Mouse (Mus musculus): ENCODE data around the gene C1s2. TPM values are rescaled to one million over a fixed set of nuclear protein-coding genes. Genes with fewer than 3 reads are reported as not detected.

The C1s2 gene
- polyA plus RNA-seq, 1 experiment: 0.07 TPM

Other genes with a start within 250 kb of the C1s2 start
- 18.5 and 20.9 TPM in 2 replicates for gene Pex5, start 221.0 kb downstream of the C1s2 start, polyA plus RNA-seq (2012; rRNA removed)
- 0.68 and 0.95 TPM in 2 replicates for gene Clstn3, start 171.3 kb downstream of the C1s2 start, polyA plus RNA-seq (2012; rRNA removed)
- gene C1rl, start 143.0 kb downstream of the C1s2 start, polyA plus RNA-seq (2012; rRNA removed): 1.3 and 1.5 TPM in 2 replicates
- 17.8 and 20.1 TPM in 2 replicates for gene C1ra, start 123.7 kb downstream of the C1s2 start, polyA plus RNA-seq (2012; rRNA removed)
- gene C1s1, start 93.7 kb downstream of the C1s2 start, polyA plus RNA-seq (2012; rRNA removed): 30.0 and 39.4 TPM in 2 replicates
- gene C1rb, start 65.8 kb downstream of the C1s2 start, polyA plus RNA-seq (2012; rRNA removed): 0.05 TPM in 1 of 2 replicates, not detected in the other
- gene Lpcat3, start 26.9 kb upstream of the C1s2 start, polyA plus RNA-seq (2012; rRNA removed): 65.1 and 70.0 TPM in 2 replicates
- 46.2 and 47.9 TPM in 2 replicates for gene Emg1, start 76.1 kb upstream of the C1s2 start, polyA plus RNA-seq (2012; rRNA removed)
- gene Phb2, start 76.3 kb upstream of the C1s2 start, polyA plus RNA-seq (2012; rRNA removed): 96.5 and 103 TPM in 2 replicates
- 281 and 332 TPM in 2 replicates for gene Ptpn6, start 102.6 kb upstream of the C1s2 start, polyA plus RNA-seq (2012; rRNA removed)
- gene Grcc10, start 105.3 kb upstream of the C1s2 start, polyA plus RNA-seq (2012; rRNA removed): 209 and 225 TPM in 2 replicates
- not detected in 2 replicates for gene Gm45234, start 119.9 kb upstream of the C1s2 start, polyA plus RNA-seq (2012; rRNA removed)
- 37.4 and 41.3 TPM in 2 replicates for gene Atn1, start 120.4 kb upstream of the C1s2 start, polyA plus RNA-seq (2012; rRNA removed)
- gene Eno2, start 133.6 kb upstream of the C1s2 start, polyA plus RNA-seq (2012; rRNA removed): 2.9 and 3.2 TPM in 2 replicates
- 1.2 and 1.8 TPM in 2 replicates for gene Lrrc23, start 143.6 kb upstream of the C1s2 start, polyA plus RNA-seq (2012; rRNA removed)
- gene Spsb2, start 172.6 kb upstream of the C1s2 start, polyA plus RNA-seq (2012; rRNA removed): 10.3 and 13.5 TPM in 2 replicates
- 74.7 and 89.3 TPM in 2 replicates for gene Tpi1, start 178.2 kb upstream of the C1s2 start, polyA plus RNA-seq (2012; rRNA removed)
- 53.8 and 65.3 TPM in 2 replicates for gene Usp5, start 193.4 kb upstream of the C1s2 start, polyA plus RNA-seq (2012; rRNA removed)
- 30.4 and 39.0 TPM in 2 replicates for gene Cdca3, start 193.5 kb upstream of the C1s2 start, polyA plus RNA-seq (2012; rRNA removed)
- gene Gnb3, start 204.2 kb upstream of the C1s2 start, polyA plus RNA-seq (2012; rRNA removed): 0.13 and 0.37 TPM in 2 replicates
- 9.3 and 10.8 TPM in 2 replicates for gene P3h3, start 221.7 kb upstream of the C1s2 start, polyA plus RNA-seq (2012; rRNA removed)
- gene Gpr162, start 227.9 kb upstream of the C1s2 start, polyA plus RNA-seq (2012; rRNA removed): 2.7 and 3.0 TPM in 2 replicates